Mouse (Mus musculus) spleen, adult 12 weeks (tissue): Measurements from ENCODE around the gene Wnt7a.

Experiments
- DNase-seq: peaks from one replicate; pipeline ENCODE4 v3.0.0; 2022; ENCODE audit warnings: low spot score

The Wnt7a gene

DNA sequence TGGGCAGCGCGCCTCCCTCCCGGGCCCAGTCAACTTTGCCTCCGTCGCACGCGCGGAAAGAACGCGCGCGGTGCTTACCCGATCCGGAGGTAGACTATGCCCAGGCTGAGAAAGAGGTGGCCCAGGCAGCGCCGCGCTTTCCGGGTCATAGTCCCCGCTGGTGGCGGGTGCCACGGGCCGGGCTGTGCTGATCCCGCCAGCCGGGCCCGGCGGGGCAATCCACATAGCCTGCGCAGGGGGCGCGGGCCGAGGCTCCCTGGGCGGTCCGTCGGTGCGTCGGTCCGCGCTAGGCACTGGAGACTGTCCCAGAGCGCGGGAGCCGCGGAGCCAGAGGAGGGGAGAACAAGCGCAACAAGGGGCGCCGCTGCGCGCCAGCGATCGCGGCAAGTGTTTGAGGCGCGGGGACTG lies at the start of gene Wnt7a:
Gene Wnt7a (minus strand): TSS at position 403 of the 408 bp plus-strand sequence.
- DNase-seq, result no peak

DNA sequence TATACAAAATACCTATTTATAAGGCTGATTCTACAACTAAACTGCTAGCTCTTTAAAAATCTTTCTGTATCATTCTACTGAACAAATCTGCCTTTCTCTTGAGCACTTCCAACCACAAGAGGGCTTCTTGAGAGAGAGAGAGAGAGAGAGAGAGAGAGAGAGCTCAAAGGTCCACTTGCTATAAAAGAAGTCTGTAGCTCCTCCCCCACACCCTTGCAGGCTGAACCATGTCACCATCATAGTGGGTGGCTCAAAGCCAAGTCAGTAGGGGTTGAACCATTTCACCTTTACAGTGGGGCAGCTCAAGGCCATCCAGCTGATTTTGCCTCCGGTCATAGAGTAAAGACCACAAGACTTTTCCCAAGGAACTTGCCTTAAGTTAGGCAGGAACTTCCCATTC lies 48.3 kb upstream of the Wnt7a start:
- no peak for DNase-seq

DNA sequence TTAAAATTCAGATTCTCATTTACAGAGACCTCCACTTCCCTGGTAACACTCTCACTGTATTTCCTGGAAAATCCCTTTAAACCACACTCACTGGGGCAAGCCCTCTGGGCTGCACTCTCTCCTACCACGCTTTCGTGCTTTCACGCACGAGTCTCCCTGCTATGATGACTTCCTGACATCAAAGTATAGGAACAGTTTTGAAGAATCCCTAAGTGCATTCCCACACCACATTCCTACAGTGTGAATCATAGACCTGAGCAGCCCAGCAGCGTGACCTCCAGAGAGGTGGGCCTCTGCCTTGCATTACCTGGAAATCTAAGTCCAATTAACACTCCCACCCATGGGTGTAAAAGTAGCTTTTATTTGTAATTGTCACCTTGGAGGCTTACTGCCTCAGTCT lies 43.4 kb upstream of the Wnt7a start:
- no peak for DNase-seq

DNA sequence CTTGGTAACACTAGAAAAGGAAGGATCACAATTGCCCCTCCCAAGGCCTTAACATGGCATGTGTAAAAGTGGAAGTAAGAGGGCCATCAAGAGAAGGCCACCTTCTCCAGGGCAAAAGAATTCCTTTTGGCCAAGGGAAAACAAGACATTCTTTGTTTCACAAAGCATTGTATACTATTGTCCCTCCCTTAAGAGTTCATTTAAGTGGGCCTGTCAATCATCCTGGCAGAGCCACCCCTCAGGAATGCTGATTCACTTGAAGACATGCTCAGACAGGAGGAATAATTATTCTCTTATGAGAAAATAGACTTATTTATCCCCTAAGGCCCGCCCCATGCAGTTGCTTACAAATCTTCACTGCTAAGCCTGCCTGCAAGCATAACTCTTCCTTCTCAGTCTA lies 40.9 kb upstream of the Wnt7a start:
- no peak for DNase-seq

DNA sequence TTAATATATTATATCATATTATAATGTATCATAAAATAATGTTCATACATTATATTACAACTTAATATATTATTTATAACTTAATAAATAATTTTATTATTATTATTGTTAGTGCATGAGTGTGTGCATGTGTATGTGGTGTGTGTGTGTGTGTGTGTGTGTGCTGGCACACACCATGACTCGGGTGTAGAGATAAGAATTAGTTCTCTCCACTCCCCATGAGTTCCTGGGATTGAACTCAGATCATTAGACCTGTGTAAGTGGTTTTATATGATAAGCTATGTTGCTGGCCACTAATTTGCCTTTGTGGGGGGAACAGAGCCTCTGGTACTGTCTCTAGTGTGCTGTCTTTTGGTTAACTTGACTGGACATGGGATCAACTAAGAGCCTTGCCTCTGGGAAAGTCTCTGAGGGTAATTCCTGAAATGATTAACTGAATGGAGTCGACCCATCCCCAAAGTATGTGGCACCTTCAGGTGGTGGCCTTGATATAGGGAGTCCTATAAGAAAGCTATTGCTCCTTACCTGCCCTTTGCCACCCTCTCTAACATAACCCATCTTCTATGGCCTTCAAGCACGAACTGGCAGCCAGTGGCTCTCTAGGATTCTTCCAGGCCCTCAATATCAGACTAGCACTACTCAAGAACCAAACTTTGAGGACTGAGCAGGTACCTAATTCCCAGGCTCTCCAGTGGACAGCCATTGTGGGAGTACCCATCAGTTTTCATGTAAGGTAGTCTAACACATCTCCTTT lies 38.5 kb upstream of the Wnt7a start:
- DNase-seq, result no peak

DNA sequence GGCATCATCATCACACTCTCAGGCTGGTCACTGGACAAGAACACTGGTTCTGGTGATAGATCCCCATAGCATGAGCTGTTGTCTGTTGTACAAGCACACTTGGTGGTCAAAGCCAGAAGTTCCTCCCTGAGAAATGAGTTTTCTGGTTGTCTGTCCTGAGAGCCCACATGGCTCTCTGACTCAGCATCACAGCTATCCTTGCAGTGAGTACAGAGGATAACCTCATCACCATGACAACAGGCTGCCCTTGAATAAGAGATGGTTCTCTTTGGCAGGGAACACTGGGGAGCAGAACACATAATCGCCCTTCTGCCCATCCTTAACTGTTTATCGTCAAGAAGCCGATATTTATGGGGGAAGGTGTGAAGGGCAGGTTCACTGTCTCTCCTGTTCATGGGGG lies 34.2 kb upstream of the Wnt7a start:
- DNase-seq, result no peak

DNA sequence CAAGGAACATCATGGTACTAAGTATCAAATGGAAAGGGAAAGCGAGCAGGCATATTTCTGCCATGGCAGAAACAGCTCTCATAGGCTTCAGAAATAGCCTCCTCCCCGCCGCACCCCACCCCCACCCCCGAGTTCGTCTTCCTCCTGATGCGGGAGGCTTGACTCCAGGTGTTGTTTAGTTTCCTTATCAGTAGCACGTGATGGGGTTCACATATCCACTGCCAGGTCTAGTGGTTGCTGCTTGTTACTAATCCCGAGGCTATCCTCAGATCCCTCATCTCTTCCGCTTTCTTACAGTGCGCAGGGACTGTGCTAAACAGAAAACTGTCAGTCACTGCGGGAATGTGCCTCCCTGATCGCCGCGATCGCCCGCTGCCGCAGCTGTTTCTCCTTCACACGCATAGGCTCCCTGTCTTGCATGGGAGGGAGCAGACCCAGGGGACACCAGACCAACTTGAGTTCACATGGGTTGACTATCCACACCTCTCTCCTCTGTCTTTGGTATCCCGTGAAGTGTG lies 30.0 kb upstream of the Wnt7a start:
- peak; percentile 11 for DNase-seq

DNA sequence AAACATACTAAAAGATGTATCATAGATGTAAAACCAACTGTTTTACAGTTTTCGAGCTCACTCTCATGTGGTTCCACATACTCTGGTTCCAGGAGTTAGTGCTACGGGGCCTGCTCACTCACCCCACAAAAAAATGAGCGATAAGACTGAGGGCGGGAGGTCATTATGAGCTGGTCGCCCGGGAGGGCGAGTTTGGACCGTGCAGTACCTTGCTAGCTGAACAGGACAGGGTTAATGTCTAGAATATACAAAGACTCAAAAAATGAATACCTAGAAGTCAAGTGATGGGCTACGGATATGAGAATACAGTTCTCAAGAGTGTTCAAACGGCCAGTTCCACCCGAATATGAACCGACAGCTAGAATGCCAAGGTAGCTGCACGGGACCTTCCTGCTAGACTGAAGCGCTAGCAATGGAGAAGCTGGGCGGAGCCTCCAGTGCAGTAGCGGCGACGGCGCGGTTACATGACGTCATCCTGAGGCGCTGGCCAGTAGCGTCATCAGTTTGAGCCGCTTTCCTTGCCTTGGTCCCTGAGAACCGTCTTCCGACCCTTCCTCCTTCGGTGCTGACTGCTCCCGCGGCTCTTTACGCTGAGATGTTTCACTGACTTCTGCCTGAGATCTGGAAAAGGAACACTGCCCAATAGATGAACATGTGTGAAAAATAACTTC lies 29.4 kb upstream of the Wnt7a start:
- peak; percentile 84 for DNase-seq

DNA sequence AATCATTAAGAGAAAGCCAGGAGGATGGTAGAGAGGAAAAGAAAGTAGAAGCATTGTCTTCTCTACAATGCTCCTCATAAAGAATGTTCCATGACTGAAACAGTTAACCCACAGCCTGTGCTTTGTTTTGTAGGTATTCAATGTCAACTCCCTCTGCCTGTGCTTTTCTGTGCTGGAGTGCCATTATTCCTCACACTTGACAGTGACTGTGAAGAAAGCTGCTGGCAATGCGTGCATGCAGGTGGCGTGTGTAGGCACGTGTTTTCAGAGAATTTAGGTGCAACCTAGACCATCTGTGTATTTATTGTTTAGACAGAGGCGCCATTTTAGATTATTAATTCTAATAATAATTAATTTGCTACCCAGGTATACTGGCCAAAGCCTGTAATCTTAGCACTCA lies 13.0 kb upstream of the Wnt7a start:
- DNase-seq, result no peak

DNA sequence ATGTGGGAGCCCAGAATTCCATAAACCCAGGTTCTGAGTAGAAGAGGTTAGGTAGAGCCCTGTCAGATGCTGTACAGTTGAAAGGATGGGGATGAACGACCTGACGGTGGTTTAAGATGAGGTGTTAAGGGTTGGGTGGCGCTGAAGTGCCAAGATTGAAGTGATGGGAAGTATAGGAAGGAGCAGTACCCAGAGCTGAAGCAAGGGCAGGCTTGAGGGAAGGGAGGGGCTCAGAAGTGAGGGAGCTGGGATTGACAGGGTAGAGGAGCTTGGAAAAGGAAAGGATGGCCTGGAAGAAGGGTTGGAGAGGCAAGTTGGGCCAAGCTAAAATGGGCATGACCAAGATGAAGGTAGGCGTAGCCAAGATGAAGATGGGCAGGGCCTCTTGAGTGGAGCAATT lies 10.5 kb upstream of the Wnt7a start:
- no peak for DNase-seq

DNA sequence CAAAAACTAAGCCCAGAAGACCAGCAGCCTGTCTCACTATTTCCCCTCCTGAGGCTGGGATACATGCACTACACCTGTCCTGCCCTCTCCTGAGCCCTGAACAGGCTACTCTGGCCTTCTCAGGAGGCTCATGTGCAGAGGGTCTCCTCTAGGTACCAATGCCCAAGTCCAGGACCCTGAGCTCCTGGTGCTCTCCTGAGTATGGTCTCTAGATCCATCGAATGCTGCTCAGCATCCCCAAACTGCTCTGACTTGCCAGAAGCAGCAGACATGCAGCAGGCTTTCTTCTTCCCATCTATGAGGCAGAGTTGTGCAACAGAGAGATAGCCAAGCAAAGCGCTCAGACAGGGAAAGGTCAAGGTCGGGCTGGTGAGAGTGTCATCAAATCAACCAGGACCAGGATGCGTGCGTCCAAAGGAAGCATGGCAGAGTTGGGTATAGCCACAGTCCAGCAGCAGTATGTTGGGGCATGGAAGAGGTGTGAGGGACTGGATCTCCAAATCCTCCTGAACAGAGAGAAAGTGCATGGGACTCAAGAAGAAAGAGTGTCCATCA lies 6.2 kb upstream of the Wnt7a start:
- DNase-seq, result no peak

DNA sequence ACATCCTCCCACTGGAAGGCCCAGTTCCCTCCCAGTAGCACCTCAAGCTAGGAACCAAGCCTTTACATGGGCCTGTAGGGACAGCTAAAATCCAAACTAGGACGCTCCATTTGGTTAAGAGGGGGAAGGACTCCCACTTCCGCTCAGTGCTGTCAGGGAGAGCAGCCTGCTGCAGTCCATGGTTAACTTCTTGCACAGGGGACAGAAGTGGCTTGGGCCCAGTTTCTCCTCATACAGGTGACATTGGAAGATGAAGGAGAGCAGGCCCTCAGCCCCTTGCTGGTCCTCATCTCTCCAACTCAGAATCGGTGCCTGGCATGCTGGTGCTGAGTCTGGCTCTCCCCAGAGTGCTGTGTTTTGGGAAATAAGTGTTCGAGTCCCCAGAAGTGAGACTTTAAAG lies 5.0 kb upstream of the Wnt7a start:
- no peak for DNase-seq

DNA sequence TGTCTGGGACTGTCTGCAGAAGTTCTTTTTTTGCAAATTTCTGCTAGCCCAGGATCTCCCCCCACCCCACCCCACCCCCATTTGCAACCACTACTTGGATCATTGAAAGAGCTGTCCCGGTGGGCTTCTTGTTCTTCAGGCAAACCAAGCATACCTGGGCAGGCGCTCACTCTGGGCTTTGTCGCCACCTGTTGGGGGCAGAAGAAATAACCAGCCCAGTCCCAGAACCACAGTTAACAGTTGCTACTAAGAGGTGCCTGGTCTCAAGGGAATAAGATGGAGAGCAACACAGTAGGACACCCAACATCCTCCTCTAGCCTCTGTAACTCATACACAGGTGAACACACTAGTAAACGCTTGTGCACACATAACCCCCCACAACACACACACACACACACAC lies 3.7 kb upstream of the Wnt7a start:
- no peak for DNase-seq

DNA sequence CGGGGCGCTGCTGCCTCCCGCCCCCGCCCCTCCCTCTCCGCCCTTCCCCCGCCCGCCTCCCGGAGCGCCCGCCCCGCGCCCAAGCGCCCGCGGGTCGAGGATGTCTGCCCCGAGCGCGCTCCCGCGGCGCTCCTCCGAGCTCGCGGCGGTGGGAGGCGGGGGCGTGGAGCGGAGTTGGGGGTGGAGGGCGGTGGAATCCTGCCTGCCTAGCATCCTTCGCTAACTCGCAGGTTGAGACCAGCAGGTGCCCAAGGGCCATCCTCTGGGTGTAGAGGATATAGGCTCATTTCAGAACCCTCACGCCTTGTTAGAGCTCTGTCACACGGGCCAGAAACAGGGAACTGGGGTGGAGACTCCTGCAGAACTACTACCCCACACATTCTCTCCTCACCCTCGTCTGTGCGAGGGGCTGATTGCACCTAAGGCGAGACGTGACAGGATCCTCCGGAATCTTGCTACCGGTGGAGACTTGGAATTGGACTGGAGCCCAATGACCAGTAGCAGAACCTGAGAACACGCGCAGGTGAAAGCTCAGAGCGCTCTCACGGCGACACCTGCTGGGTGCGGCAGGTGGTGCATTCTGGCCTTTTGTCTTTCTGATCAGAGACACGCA lies 312 bp upstream of the Wnt7a start:
- peak; percentile 28 for DNase-seq

DNA sequence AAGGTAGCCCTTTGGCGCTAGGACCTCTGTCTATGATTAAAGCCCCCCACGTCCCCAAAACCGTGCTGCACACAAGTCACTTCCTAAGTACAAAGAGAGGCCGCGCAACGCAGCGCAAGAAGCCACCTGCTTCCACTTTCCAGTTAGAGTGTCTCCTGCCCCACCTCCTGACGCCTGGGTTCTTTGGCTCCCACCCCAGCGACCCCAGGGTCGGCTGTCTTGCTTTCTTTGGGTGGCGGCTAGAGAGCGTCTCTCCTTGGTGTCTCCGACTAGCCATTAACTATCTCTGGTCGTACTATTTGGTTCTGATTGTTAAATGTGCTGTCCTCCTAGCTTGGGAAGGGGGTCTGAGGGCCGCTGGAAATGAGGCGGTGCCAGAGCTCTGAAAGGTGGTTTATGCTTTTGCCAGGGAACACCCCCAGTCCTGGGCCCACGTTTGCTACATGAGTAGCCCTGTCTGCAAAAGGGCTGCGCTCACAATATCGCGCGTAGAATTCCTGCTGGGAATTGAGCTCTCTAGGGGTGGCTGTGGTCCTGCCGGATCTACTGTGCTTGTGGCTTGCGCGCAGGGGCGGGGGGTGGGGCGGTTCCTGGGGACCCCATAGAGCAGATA lies 889 bp downstream of the Wnt7a start:
- no peak for DNase-seq

DNA sequence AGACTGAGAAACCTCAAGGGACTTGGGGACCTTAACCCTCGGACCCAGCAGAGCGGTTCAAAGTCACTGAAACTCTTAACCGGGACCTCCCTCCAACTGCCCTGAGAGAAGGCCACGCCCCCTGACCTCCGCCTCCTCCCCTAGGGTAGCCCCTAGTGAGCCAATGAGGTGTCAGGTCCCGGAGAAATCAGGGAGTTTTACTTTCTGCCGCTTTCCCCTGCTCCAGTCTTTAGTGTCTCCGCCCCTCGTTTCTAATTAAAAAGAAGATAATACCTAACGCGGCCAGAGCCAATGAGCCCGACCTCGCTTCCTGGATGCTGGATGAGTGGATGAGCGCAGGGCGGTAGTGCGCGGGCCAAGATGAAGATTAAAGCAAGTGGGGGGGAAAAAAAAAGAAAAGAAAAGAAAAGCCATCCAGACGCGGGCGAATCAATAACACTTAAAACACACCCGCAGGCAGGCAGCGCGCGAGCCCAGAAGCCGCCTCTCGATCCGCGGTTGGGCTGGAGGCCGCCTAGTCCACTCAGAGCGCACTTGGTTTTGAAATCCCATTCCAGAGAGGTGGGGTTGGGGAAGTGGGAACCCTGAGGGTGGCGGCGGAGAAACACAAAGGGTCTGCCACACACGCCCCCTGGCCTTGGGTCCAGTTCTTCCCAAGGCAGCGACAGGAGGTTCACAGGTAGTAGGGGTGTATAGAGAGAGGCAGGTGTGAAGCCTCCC lies 1.6 kb downstream of the Wnt7a start:
- DNase-seq, result no peak

DNA sequence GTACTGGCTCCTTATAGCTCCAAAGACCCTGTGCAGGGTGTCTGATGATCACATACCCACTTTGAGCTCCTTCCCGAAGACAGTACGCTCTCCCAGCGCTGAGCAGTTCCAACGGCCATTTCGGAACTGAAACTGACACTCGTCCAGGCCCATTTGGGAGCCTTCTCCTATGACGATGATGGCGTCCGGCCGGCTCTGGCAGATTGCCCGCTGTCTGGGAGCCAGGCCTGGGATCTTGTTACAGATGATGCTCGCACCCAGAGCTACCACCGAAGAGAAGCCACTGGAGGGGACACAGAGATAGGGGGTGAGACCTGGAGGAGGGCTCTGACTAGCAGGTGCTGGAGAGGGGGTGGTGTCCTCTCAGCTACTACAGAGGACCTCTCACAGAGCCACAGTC lies 2.5 kb downstream of the Wnt7a start:
- DNase-seq, result no peak

DNA sequence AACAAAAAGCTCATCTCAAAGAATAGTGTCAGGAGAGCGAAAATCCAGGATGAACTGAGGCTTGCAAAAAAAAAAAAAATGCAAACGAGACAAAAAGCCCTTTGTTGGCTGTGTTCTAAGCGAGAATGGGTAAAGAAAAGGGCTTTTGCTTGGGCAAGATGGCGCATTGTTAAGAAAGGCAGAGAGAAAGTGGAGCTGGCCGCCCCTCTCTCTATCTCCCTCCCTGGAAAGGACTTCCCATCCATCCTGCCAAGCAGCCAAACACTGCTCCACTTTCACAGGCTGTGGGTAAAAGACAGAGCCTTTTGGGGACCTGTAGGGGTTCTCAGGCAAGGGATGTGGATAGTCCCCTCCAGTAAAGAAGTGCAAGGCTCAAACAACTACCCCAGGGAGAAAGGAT lies 9.6 kb downstream of the Wnt7a start:
- no peak for DNase-seq

DNA sequence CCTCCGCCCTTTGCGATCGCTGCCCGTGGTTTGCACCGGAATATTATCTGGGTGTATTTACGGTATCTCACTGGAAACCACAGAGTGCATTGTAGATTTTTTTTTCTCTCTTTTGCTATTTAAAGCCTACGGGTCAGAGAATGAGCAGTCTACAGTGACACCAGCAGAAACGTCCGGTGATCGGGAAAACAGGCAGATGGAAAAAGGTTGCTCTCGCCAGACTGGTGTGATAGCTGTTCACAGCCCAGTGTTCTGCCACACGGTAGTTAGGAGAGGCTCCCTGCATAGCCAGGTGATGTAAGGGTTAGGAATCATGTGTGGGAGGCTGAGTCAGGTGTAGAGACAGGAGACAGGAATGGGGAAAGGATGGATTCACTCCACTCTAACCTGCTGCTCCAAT lies 10.6 kb downstream of the Wnt7a start:
- DNase-seq, result no peak

DNA sequence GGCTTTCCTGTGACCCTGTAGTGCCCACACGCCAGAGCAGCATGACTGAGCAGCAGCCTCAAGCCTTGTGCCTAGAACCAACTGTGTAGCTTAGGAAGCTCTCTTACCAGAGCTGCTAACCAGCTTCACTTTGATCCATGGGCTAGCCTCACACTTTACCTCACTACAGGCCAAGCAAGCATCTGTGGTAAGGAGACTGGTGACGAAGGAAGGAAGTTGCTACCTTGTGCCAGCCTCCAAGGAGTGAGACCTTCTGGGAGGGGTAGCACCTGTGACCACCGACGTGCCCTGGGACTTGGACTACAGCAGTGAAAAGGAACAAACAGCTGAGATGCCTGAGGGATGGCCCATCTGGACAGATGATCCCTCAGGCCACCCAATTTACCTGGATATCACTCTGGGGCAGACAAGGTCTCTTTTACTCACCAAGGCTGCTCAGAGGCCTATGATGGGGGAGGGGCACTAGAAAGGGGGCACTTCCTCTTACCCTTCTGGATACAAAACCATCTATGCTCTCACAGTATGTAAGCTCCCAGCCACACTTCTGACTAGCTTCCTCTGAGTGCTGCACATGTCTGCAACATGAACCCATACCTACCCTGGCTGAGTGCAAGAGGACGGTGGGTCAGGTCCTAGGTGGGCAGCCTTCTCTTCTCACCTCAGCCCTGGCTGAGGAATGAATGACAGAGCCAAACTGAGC lies 18.5 kb downstream of the Wnt7a start:
- DNase-seq, result no peak

DNA sequence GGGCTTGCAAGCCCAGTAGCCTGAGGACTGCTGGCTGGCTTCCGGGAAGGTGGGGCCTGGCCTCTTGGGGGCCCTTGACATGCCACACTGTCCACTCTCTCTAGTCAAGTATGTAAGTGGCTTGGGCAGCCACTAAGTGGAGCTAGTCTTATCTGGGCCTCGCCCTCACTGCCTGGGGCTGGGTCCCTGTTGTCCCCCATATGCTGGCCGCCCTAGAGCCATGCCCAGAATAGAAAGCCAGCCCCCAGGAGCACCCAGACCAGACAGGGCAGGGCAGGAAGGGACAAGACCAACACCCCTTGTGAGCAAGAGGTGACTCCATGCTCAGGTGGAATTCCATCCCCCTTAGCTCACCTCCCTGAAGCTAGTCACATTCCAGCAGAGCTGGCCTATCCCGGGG lies 22.0 kb downstream of the Wnt7a start:
- DNase-seq, result no peak
